ENCODE assay signal across 8 mouse cellular contexts in the genomic region with DNA sequence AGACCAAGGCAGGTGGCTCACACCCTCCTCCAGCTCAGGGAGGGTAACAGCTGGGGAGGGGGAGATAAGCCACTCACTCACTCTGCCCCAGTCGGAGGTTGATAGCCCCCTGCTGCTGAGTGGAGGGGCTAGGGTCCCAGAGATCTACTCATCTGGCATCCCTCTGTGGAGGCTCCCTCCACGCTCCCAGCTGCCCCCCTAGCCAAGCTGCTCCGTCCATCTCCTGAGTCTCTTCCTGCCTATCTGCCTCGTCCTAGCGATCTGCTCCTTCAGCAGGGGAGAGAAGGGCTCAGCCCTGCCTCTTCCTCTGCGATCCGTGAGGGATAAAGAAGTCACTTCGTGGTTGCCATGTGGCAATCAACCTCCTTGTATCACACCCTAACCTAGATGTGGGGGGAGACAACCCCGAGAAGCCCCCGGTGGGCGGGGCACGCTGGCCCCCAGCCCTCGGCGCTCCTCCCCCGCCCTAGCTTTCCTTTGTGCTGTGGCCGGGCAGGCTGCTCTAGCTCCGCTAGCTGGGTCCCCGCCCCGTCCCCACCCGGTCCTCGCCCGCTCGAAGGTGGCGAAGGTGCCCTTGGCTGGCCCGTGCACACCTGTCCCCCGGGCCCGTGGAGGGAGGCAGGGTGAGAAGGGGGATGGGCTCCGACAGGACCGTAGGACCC. TPM values are rescaled to one million over a fixed set of nuclear protein-coding genes. Genes with fewer than 3 reads are reported as not detected.
DNase-seq lines count a peak whose midpoint lies in the region; ATAC-seq lines count a peak whose summit lies in the region.

No protein-coding gene starts in this region.

- H3K4me3 ChIP-seq in hindbrain, embryonic 11.5 days (ENCODE audit: low read depth, low read length) = peak overlapping the region; percentile 99
- H3K4me3 ChIP-seq in liver, embryonic 16.5 days (ENCODE audit: low read depth, low read length) = peak overlapping the region; percentile 58

- WGBS in hindbrain, embryonic 11.5 days = 0% methylated on average over 24 of the region's 29 CpGs
- under 1% methylated on average over 28 of the region's 29 CpGs for WGBS in liver, embryonic 16.5 days (ENCODE audit: insufficient replicate concordance)

- DNase-seq in adrenal gland, postnatal 10 days = peak; percentile 52
- DNase-seq in adrenal gland, postnatal 4 days (ENCODE audit: low spot score in 2 of 2) = no peak
- peak; percentile 53 for DNase-seq in thymus, postnatal 4 days
- no peak for DNase-seq in thymus, postnatal 0 days (ENCODE audit: low spot score)
- peak; percentile 76 for DNase-seq in hindbrain, embryonic 11.5 days (ENCODE audit: low spot score)
- peak; percentile 72 for DNase-seq in retina, postnatal 1 day
- DNase-seq in urinary bladder, postnatal 10 days (ENCODE audit: low spot score) = no peak

- peak; percentile 58 for ATAC-seq in hindbrain, embryonic 11.5 days (ENCODE audit: low FRiP score)
- no peak; the same call in 1 of the 2 replicates for ATAC-seq in liver, embryonic 16.5 days (ENCODE audit: low read depth)

- H3K27me3 ChIP-seq in hindbrain, embryonic 11.5 days (ENCODE audit: control insufficient read depth, insufficient read depth, low read length) = no peaks in the 10 kb centered on the region
- peaks cover 62% of the 10 kb centered on the region for H3K27me3 ChIP-seq in liver, embryonic 16.5 days (ENCODE audit: control insufficient read depth, insufficient read depth, low read depth, low read length)

- H3K9ac ChIP-seq in hindbrain, embryonic 11.5 days (ENCODE audit: low read depth, low read length) = peak overlapping the region; percentile 100
- peak overlapping the region; percentile 48 for H3K9ac ChIP-seq in liver, embryonic 16.5 days (ENCODE audit: low read depth, low read length)

- H3K36me3 ChIP-seq in hindbrain, embryonic 11.5 days (ENCODE audit: control insufficient read depth, insufficient read depth, low read length) = peaks cover 8% of the 10 kb centered on the region; the same call in 1 of the 2 replicates
- H3K36me3 ChIP-seq in liver, embryonic 16.5 days (ENCODE audit: control insufficient read depth, insufficient read depth) = no peaks in the 10 kb centered on the region

- H3K27ac ChIP-seq in hindbrain, embryonic 11.5 days (ENCODE audit: low read depth, low read length) = peak overlapping the region; percentile 99
- no peak overlapping the region for H3K27ac ChIP-seq in liver, embryonic 16.5 days (ENCODE audit: low read length)

- no peaks in the 10 kb centered on the region for H3K9me3 ChIP-seq in hindbrain, embryonic 11.5 days (ENCODE audit: control insufficient read depth, low read length)
- no peaks in the 10 kb centered on the region for H3K9me3 ChIP-seq in liver, embryonic 16.5 days (replicated peaks; ENCODE audit: control insufficient read depth, low read length)

- peaks cover 28% of the 10 kb centered on the region for H3K4me1 ChIP-seq in hindbrain, embryonic 11.5 days (replicated peaks; ENCODE audit: control insufficient read depth, insufficient read depth, low read length)
- H3K4me1 ChIP-seq in liver, embryonic 16.5 days (ENCODE audit: control insufficient read depth, low read depth, low read length) = no peaks in the 10 kb centered on the region; the same call in 1 of the 2 replicates

- H3K4me2 ChIP-seq in hindbrain, embryonic 11.5 days (replicated peaks; ENCODE audit: low read depth, low read length) = peak overlapping the region; percentile 96
- peak overlapping the region; percentile 74 for H3K4me2 ChIP-seq in liver, embryonic 16.5 days (ENCODE audit: low read depth, low read length)

RNA-seq across cellular contexts. Expression of a gene that starts 0.9 kb away (rescaled TPM):
- 10 to 100 TPM; 32.1 to 41.6 TPM for total RNA-seq in adrenal gland, postnatal 10 days (2021)
- total RNA-seq in adrenal gland, postnatal 4 days (2021) = 10 to 100 TPM; 56.4 to 75.6 TPM
- 8.4 and 9.3 TPM in 2 replicates for polyA plus RNA-seq in thymus, postnatal 0 days (2015; fragmentation: Nextera tagmentation; extraction: Ambion mirVana)
- polyA plus RNA-seq in hindbrain, embryonic 11.5 days (2014; fragmentation: Nextera tagmentation; extraction: Ambion mirVana) = 277 and 314 TPM in 2 replicates
- 6.1 and 7.7 TPM in 2 replicates for polyA plus RNA-seq in liver, embryonic 16.5 days (2015; fragmentation: Nextera tagmentation; extraction: Ambion mirVana)

RNA-seq across cellular contexts. Expression of a gene that starts 23.0 kb away (rescaled TPM):
- total RNA-seq in adrenal gland, postnatal 10 days (2021) = 1 to 10 TPM; 3.7 to 4.2 TPM
- 1 to 10 TPM; 6.4 to 8.0 TPM for total RNA-seq in adrenal gland, postnatal 4 days (2021)
- polyA plus RNA-seq in thymus, postnatal 0 days (2015; fragmentation: Nextera tagmentation; extraction: Ambion mirVana) = 0.27 and 0.46 TPM in 2 replicates
- polyA plus RNA-seq in hindbrain, embryonic 11.5 days (2014; fragmentation: Nextera tagmentation; extraction: Ambion mirVana) = 2.4 and 2.5 TPM in 2 replicates
- polyA plus RNA-seq in liver, embryonic 16.5 days (2015; fragmentation: Nextera tagmentation; extraction: Ambion mirVana) = not detected in 2 replicates

RNA-seq across cellular contexts. Expression of a gene that starts 26.4 kb away (rescaled TPM):
- 10 to 100 TPM; 31.6 to 39.4 TPM for total RNA-seq in adrenal gland, postnatal 10 days (2021)
- 10 to 100 TPM; 44.5 to 47.1 TPM for total RNA-seq in adrenal gland, postnatal 4 days (2021)
- polyA plus RNA-seq in thymus, postnatal 0 days (2015; fragmentation: Nextera tagmentation; extraction: Ambion mirVana) = 37.5 and 39.4 TPM in 2 replicates
- 135 and 152 TPM in 2 replicates for polyA plus RNA-seq in hindbrain, embryonic 11.5 days (2014; fragmentation: Nextera tagmentation; extraction: Ambion mirVana)
- polyA plus RNA-seq in liver, embryonic 16.5 days (2015; fragmentation: Nextera tagmentation; extraction: Ambion mirVana) = 24.4 and 27.9 TPM in 2 replicates

RNA-seq across cellular contexts. Expression of a gene that starts 42.0 kb away (rescaled TPM):
- 1 to 10 TPM; 5.0 to 5.1 TPM for total RNA-seq in adrenal gland, postnatal 10 days (2021)
- total RNA-seq in adrenal gland, postnatal 4 days (2021) = 1 to 10 TPM; 2.6 to 4.7 TPM
- 2.6 and 2.7 TPM in 2 replicates for polyA plus RNA-seq in thymus, postnatal 0 days (2015; fragmentation: Nextera tagmentation; extraction: Ambion mirVana)
- polyA plus RNA-seq in hindbrain, embryonic 11.5 days (2014; fragmentation: Nextera tagmentation; extraction: Ambion mirVana) = 2.2 and 2.8 TPM in 2 replicates
- polyA plus RNA-seq in liver, embryonic 16.5 days (2015; fragmentation: Nextera tagmentation; extraction: Ambion mirVana) = 9.3 and 10.9 TPM in 2 replicates

RNA-seq across cellular contexts. Expression of a gene that starts 42.2 kb away (rescaled TPM):
- total RNA-seq in adrenal gland, postnatal 10 days (2021) = 10 to 100 TPM; 40.2 to 47.0 TPM
- 10 to 100 TPM; 54.3 to 56.7 TPM for total RNA-seq in adrenal gland, postnatal 4 days (2021)
- 76.9 and 87.8 TPM in 2 replicates for polyA plus RNA-seq in thymus, postnatal 0 days (2015; fragmentation: Nextera tagmentation; extraction: Ambion mirVana)
- 37.6 and 52.3 TPM in 2 replicates for polyA plus RNA-seq in hindbrain, embryonic 11.5 days (2014; fragmentation: Nextera tagmentation; extraction: Ambion mirVana)
- polyA plus RNA-seq in liver, embryonic 16.5 days (2015; fragmentation: Nextera tagmentation; extraction: Ambion mirVana) = 10.4 and 12.1 TPM in 2 replicates

Comparison
In these comparisons a context has a peak if more than half of its experiments do, and no peak if none do; other contexts are left out.
1. DNase-seq: peak in adrenal gland, postnatal 10 days (single experiment), thymus, postnatal 4 days (single experiment), hindbrain, embryonic 11.5 days (single experiment) and retina, postnatal 1 day (single experiment); none in adrenal gland, postnatal 4 days (0 of 2), thymus, postnatal 0 days (single experiment) and urinary bladder, postnatal 10 days (single experiment).
2. RNA of a gene that starts 0.9 kb away (polyA plus RNA-seq): 277 to 314 TPM in hindbrain, embryonic 11.5 days; 8.4 to 9.3 TPM in thymus, postnatal 0 days and 6.1 to 7.7 TPM in liver, embryonic 16.5 days; every median in the first group is over 10 times any median in the second.